Mouse (Mus musculus) myocyte (in vitro differentiated cells): ENCODE data around the gene Sirpa.

ENCODE experiments used
- E2F4 ChIP-seq: IDR thresholded peaks from one replicate; pipeline ENCODE4 v1.6.1; 2011; ENCODE audit warnings: mild to moderate bottlenecking, control low read depth, moderate library complexity; ENCODE audit not compliant: insufficient read depth
- MAX ChIP-seq: IDR thresholded peaks from one replicate; pipeline ENCODE4 v1.6.1; 2011; ENCODE audit warnings: low read depth, mild to moderate bottlenecking, control low read depth
- MYOG ChIP-seq, 3 experiments: IDR thresholded peaks; one replicate each; pipeline ENCODE4 v1.6.1; 2011; ENCODE audit warnings: control low read depth in 2 of 3, low read depth in 2 of 3, mild to moderate bottlenecking in 2 of 3; ENCODE audit not compliant: insufficient read length in 2 of 3, control insufficient read depth in 1 of 3, insufficient read depth in 1 of 3
- POLR2A ChIP-seq: IDR thresholded peaks from one replicate; pipeline ENCODE4 v1.6.1; 2011; ENCODE audit warnings: low read depth, mild to moderate bottlenecking, control low read depth, moderate library complexity; ENCODE audit not compliant: insufficient read length
- POLR2AphosphoS2 ChIP-seq: IDR thresholded peaks from one replicate; pipeline ENCODE4 v1.6.1; 2011; ENCODE audit warnings: low read depth, control low read depth; ENCODE audit not compliant: insufficient read length
- SRF ChIP-seq: IDR thresholded peaks from one replicate; pipeline ENCODE4 v1.6.1; 2011; ENCODE audit warnings: low read depth; ENCODE audit not compliant: control insufficient read depth, insufficient read length
- TCF12 ChIP-seq: IDR thresholded peaks from one replicate; pipeline ENCODE4 v1.6.1; 2011; ENCODE audit warnings: mild to moderate bottlenecking, control low read depth; ENCODE audit not compliant: poor library complexity, insufficient read depth, severe bottlenecking
- TCF3 ChIP-seq: IDR thresholded peaks from one replicate; pipeline ENCODE4 v1.6.1; 2011; ENCODE audit warnings: low read depth, control low read depth; ENCODE audit not compliant: insufficient read length
- USF1 ChIP-seq: IDR thresholded peaks from one replicate; pipeline ENCODE4 v1.6.1; 2011; ENCODE audit warnings: low read depth, mild to moderate bottlenecking, control low read depth, moderate library complexity

DNA sequence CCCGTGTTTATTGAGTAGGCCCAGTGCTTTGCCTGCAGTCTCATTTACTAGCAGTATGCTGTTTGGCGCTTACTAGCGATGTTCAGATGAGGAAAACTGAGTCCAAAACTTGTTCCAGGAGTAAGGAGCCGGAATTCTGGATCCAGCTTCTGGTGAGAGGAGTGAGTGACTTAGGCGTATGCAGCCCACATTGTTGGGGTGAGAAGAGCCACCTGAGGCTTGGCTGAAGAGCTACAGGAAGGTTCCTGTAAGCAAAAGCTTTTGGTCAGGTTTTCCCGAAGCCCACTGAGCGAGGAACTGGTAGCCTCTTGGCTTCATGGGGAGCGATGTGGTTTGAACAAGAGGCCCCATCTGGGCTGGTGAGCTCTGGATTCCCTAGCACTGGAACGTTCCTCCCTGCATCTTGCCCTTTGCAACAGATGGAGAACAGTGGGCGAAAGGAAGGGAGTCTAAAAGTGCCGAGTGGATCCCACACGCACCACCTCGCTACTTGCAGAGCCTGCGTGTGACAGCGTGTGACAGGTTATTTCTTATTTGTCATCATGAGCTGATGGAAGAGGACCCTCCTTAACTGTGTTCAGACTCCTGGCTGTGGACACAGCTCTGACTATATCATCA is 4.0 kb downstream of the Sirpa start:
- TF ChIP-seq POLR2A (no peak), POLR2AphosphoS2 (no peak), MAX (no peak), TCF12 (no peak), USF1 (no peak), MYOG (IDR thresholded peaks at IDR 0.05; ENCODE audit: control insufficient read depth in 1 of 3, insufficient read depth in 1 of 3, insufficient read length in 2 of 3, low read depth in 2 of 3) (no peak), E2F4 (no peak), SRF (no peak), TCF3 (no peak)
